Mouse (Mus musculus) limb, embryonic 14.5 days (tissue): ENCODE measurements around the gene Klhl35. TPM values are rescaled to one million over a fixed set of nuclear protein-coding genes. Genes with fewer than 3 reads are reported as not detected.

ENCODE experiments used
- ATAC-seq: fragments of 200-750 bp; cut with Nextera tagmentation; 2 replicates; pipeline ENCODE4 v1.8.0; 2017; ENCODE audit warnings: low read depth, moderate number of reproducible peaks, moderate TSS enrichment; ENCODE audit not compliant: low FRiP score
- DNase-seq: peaks from one replicate; pipeline ENCODE4 v3.0.0-alpha.2; 2015; ENCODE audit warnings: low spot score
- H3K27ac ChIP-seq: fragments of 300-500 bp; sonication (generic); replicated peaks from 2 replicates; pipeline ENCODE4 v1.5.1; 2014; ENCODE audit warnings: low read depth, mild to moderate bottlenecking, low read length, moderate library complexity, mixed read lengths
- H3K27me3 ChIP-seq: fragments of 300-500 bp; sonication (generic); 2 replicates; pipeline ENCODE4 v1.6.1; 2014; ENCODE audit warnings: low read length, mixed read lengths; ENCODE audit not compliant: control insufficient read depth, insufficient read depth
- H3K36me3 ChIP-seq: fragments of 300-500 bp; sonication (generic); 2 replicates; pipeline ENCODE4 v1.6.1; 2014; ENCODE audit warnings: mild to moderate bottlenecking, low read length, moderate library complexity, mixed read lengths; ENCODE audit not compliant: control insufficient read depth, insufficient read depth
- H3K4me1 ChIP-seq: fragments of 300-500 bp; sonication (generic); 2 replicates; pipeline ENCODE4 v1.6.1; 2014; ENCODE audit warnings: antibody characterized with exemption, low read length, mixed read lengths; ENCODE audit not compliant: control insufficient read depth, insufficient read depth
- H3K4me2 ChIP-seq: fragments of 300-500 bp; sonication (generic); replicated peaks from 2 replicates; pipeline ENCODE4 v1.6.1; 2014; ENCODE audit warnings: low read depth, mild to moderate bottlenecking, low read length, moderate library complexity; ENCODE audit not compliant: severe bottlenecking
- H3K4me3 ChIP-seq: fragments of 300-500 bp; sonication (generic); replicated peaks from 2 replicates; pipeline ENCODE4 v1.5.1; 2014; ENCODE audit warnings: low read length
- H3K9ac ChIP-seq: fragments of 300-500 bp; sonication (generic); 2 replicates; pipeline ENCODE4 v1.6.1; 2014; ENCODE audit warnings: mild to moderate bottlenecking, low read depth, low read length, moderate library complexity; ENCODE audit not compliant: severe bottlenecking
- H3K9me3 ChIP-seq: fragments of 300-500 bp; sonication (generic); 2 replicates; pipeline ENCODE4 v1.6.1; 2016; ENCODE audit warnings: low read length; ENCODE audit not compliant: control insufficient read depth
- POLR2A ChIP-seq: fragments of 200-500 bp; IDR thresholded peaks from 2 replicates; pipeline ENCODE4 v1.8.0; 2012; ENCODE audit warnings: inconsistent platforms, mild to moderate bottlenecking, moderate library complexity, borderline replicate concordance; ENCODE audit not compliant: insufficient read depth, insufficient read length; ENCODE audit errors: extremely low read depth
- WGBS: fragments of 180-500 bp; shearing (Covaris S2); extraction: QIAGEN DNeasy Blood & Tissue Kit; methylation state at CpG from one replicate; pipeline ENCODE4 v1.1.7; 2014; 5-methylcytosine and 5-hydroxymethylcytosine counted together
- polyA plus RNA-seq, 2 experiments: library from polyadenylated mRNA; depleted of rRNA in 1 of 2; stranded (reverse) in 1 of 2; unstranded in 1 of 2; fragments of >200 nt; fragmentation: Nextera tagmentation in 1 of 2; extraction: Ambion mirVana in 1 of 2; gene quantifications; 2 replicates each; pipeline versions ENCODE4 v1.2.1 to v1.2.3; 2012 to 2014

Gene Klhl35
- polyA plus RNA-seq, 2 experiments: 1.5 to 1.8 TPM

DNA sequence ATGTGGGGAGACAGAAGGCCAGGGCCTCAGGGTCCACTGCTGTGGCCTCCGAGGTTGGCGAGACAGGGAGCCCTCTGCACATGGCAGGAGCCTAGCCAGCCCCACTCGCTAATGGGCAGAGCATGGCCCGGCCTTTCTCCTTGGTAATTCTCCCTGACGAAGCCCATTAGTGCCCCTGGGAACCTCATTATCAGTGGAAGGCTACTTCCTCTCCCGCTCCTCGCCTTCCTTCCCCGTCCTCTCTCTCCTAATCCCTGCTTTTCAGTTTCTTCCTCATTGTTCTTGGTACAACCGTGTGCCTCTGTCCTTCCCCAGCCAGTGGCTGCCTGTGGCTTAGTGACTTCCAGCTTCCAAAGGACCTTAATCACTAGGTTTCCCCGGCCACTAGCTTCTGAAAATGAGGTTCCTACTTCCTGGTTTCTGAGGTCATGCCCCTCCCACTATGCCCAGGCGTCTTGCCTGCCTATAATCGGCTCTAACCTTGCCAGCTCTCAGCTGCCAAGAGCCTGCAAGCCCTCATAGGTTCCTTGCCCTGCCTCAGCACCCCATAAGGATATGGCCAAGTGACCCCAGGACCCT lies 31.0 kb upstream of the Klhl35 start:
- Histone ChIP-seq H3K9ac (no peak overlapping the region), H3K9me3 (no peaks in the 10 kb centered on the region), H3K27me3 (no peaks in the 10 kb centered on the region), H3K4me1 (peaks cover 13% of the 10 kb centered on the region), H3K4me2 (no peak overlapping the region), H3K4me3 (no peak overlapping the region), H3K27ac (no peak overlapping the region), H3K36me3 (no peaks in the 10 kb centered on the region)
- 46% methylated on average over 9 of the region's 12 CpGs for WGBS
- no peak for DNase-seq
- no peak for TF ChIP-seq POLR2A
- no peak for ATAC-seq

DNA sequence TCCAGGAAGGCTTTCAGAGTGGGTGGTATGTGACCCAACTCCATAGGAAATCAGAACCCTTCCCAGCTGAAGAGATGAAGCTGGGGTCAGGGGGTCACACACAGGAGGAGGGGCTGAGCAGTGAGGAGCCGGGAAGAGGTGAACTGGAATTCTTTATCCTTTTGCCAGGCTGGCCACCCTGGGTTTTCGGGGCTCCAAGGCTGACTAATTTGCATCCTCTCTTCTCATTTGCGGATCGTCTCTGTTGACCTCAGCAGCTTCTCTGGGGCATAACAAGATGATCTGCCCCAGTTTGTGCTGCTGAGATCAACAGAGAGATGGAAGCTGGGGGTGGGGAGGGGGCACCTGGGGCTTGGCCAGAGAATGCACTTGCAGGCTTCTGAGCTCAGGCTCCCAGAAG lies 29.3 kb upstream of the Klhl35 start:
- 10% methylated on average over 4 of the region's 4 CpGs for WGBS
- H3K4me1 ChIP-seq: peaks cover 17% of the 10 kb centered on the region
- H3K27ac ChIP-seq: no peak overlapping the region
- no peak for TF ChIP-seq POLR2A
- H3K4me3 ChIP-seq: no peak overlapping the region
- H3K9me3 ChIP-seq: no peaks in the 10 kb centered on the region
- H3K36me3 ChIP-seq: no peaks in the 10 kb centered on the region
- no peak overlapping the region for H3K9ac ChIP-seq
- no peak for ATAC-seq
- no peak overlapping the region for H3K4me2 ChIP-seq
- DNase-seq: no peak
- H3K27me3 ChIP-seq: no peaks in the 10 kb centered on the region

GRCm38 (mm10) chr7:99438881-99439280 lies 26.9 kb upstream of the Klhl35 start:
- no peak for TF ChIP-seq POLR2A
- Histone ChIP-seq H3K4me2 (no peak overlapping the region), H3K36me3 (no peaks in the 10 kb centered on the region), H3K9me3 (no peaks in the 10 kb centered on the region), H3K4me3 (no peak overlapping the region), H3K4me1 (peaks cover 22% of the 10 kb centered on the region), H3K27ac (no peak overlapping the region), H3K27me3 (no peaks in the 10 kb centered on the region), H3K9ac (no peak overlapping the region)
- ATAC-seq (no peak), DNase-seq (no peak)
- 73% methylated on average over 10 of the region's 10 CpGs for WGBS

DNA sequence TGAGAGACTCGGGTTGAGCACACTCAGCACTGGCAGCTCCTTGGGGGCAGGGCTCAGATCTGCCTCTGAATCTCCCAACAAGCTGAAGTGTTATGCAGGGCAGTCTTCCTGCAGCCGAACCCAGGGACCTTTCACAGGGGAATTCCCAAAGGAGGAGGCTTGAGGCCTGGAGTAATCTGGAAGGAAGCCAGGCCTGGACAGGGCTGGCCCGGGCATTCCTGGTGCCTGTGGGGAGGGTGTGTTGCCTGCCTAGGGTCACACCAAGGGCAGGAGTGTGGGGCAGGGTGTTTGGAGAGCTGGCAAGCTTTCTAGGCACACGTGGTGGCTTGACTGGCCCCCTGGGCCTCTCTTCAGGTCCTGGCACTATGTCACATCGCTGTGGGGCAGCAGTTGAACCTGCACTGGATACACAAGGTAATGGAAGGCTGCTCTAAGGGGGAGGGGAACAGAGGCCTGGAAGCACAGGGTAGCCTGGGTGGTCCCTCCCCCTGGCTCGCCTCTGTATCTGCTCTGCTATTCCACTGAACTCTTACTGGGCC lies 24.2 kb upstream of the Klhl35 start:
- TF ChIP-seq POLR2A: no peak
- peak; percentile 46; the same call in 1 of the 2 replicates for ATAC-seq
- peak overlapping the region; percentile 43; the same call in 1 of the 2 replicates for H3K27ac ChIP-seq
- peaks cover 22% of the 10 kb centered on the region for H3K4me1 ChIP-seq
- peak; percentile 45 for DNase-seq
- no peaks in the 10 kb centered on the region for H3K9me3 ChIP-seq
- H3K4me2 ChIP-seq: no peak overlapping the region
- H3K9ac ChIP-seq: 0 out of 2 replicates have a peak overlapping the region, but pooled peaks have one; percentile 25
- 17% methylated on average over 6 of the region's 6 CpGs for WGBS
- H3K4me3 ChIP-seq: no peak overlapping the region
- no peaks in the 10 kb centered on the region for H3K36me3 ChIP-seq
- no peaks in the 10 kb centered on the region for H3K27me3 ChIP-seq

DNA sequence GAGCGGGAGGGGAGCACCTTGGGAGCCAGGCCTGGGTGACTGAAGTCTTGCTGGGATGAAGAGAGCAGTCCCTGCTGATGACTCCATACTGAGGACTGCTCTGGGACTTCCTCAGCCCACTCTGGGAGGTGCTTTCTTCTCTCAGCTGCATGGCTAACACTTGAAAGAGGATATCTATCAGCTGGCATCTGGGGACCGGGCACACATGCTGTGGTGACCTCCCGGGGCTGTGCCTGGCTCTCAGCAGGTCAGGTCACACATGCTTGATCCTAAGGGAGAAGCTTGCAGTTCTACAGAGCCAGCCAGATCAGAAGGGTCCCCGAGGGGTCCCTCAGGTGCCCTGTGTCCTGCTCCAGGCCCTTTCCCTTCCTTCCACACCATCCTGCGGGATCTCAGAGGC lies 22.6 kb upstream of the Klhl35 start:
- no peak overlapping the region for H3K27ac ChIP-seq
- WGBS: 55% methylated on average over 5 of the region's 5 CpGs

More for the DNA sequence above, 22.6 kb upstream of the Klhl35 start:
- Histone ChIP-seq H3K4me1 (peaks cover 22% of the 10 kb centered on the region), H3K9ac (no peak overlapping the region), H3K27me3 (no peaks in the 10 kb centered on the region), H3K36me3 (no peaks in the 10 kb centered on the region), H3K4me3 (no peak overlapping the region), H3K9me3 (no peaks in the 10 kb centered on the region), H3K4me2 (no peak overlapping the region)
- no peak for TF ChIP-seq POLR2A
- DNase-seq: no peak
- ATAC-seq: no peak
